Mouse (Mus musculus) left cerebral cortex, postnatal 36 days (tissue): ENCODE results near the gene Myl12a. TPM values are rescaled to one million over a fixed set of nuclear protein-coding genes. Genes with fewer than 3 reads are reported as not detected.
"Not testable (repeated sequence)": the region's sequence is repeated elsewhere in the genome, so short reads cannot be mapped to it uniquely, and the experiment has no call there.

Experiments
- DNase-seq, 2 experiments: peaks; one replicate each; pipeline ENCODE4 v3.0.0; 2021 to 2022; ENCODE audit warnings: low spot score in 2 of 2, mixed read lengths in 1 of 2
- intact Hi-C: fragments of 180-260 bp; cut with DNase I; formaldehyde crosslinking; loops from one replicate; pipeline ENCODE4 v1.15.1; 2025
- total RNA-seq, 2 experiments: library from RNA; stranded (reverse); gene quantifications; 2 replicates each; pipeline ENCODE4 v1.2.3; 2021

Gene Myl12a
- total RNA-seq, 2 experiments from 2014 or later, result 39.9 to 44.1 TPM

- no peak for DNase-seq
- intact Hi-C loops, result loop anchor here (5.0 kb wide), 1 partner anchor 190 kb away; the partner anchor contains the start of gene Lpin2
These were observed 10.7 kb downstream of the Myl12a start for GRCm38 (mm10) chr17:70991706-70992625.

- intact Hi-C loops, result loop anchor here (5.0 kb wide), 1 partner anchor 192 kb away; the partner anchor contains the start of gene Lpin2
- peak; percentile 87 to 88 for DNase-seq
These were observed 12.0 kb downstream of the Myl12a start for GRCm38 (mm10) chr17:70990403-70991303.

- DNase-seq, result no peak
- intact Hi-C loops, result loop anchor here (5.0 kb wide), 1 partner anchor 192 kb away; the partner anchor contains the start of gene Lpin2
These were observed 12.7 kb downstream of the Myl12a start for GRCm38 (mm10) chr17:70989991-70990390.

- DNase-seq, result no peak
- intact Hi-C loops, result no loop called here
These were observed 13.2 kb downstream of the Myl12a start for GRCm38 (mm10) chr17:70989430-70989829.

GRCm38 (mm10) chr17:70988337-70988767 lies 14.3 kb downstream of the Myl12a start:
- intact Hi-C loops, result no loop called here
- DNase-seq, result no peak

GRCm38 (mm10) chr17:70986831-70987660 lies 15.6 kb downstream of the Myl12a start:
- no peak for DNase-seq
- intact Hi-C loops, result no loop called here

GRCm38 (mm10) chr17:70986355-70986740 lies 16.3 kb downstream of the Myl12a start:
- DNase-seq, result no peak
- intact Hi-C loops, result no loop called here

- no peak for DNase-seq
- intact Hi-C loops, result no loop called here
These were observed 16.9 kb downstream of the Myl12a start for GRCm38 (mm10) chr17:70985501-70986354.

GRCm38 (mm10) chr17:70979345-70980223 lies 23.1 kb downstream of the Myl12a start:
- intact Hi-C loops, result no loop called here
- no peak for DNase-seq

GRCm38 (mm10) chr17:70977799-70978198 lies 24.9 kb downstream of the Myl12a start:
- intact Hi-C loops, result no loop called here
- DNase-seq, result no peak

GRCm38 (mm10) chr17:70974065-70974464 lies 28.6 kb downstream of the Myl12a start:
- intact Hi-C loops, DNase-seq: not testable (repeated sequence)

GRCm38 (mm10) chr17:70973398-70973797 lies 29.3 kb downstream of the Myl12a start:
- DNase-seq, result no peak
- intact Hi-C loops, result no loop called here

- intact Hi-C loops, result no loop called here
These were observed 31.5 kb downstream of the Myl12a start for GRCm38 (mm10) chr17:70971206-70971605.

GRCm38 (mm10) chr17:70968606-70969191 lies 34.0 kb downstream of the Myl12a start:
- intact Hi-C loops, result loop anchor here (5.0 to 10.0 kb wide), 3 partner anchors 121 to 264 kb away; no protein-coding TSS in a partner anchor

More at GRCm38 (mm10) chr17:70971206-70971605, 31.5 kb downstream of the Myl12a start:
- no peak for DNase-seq

GRCm38 (mm10) chr17:70967646-70968045 lies 35.0 kb downstream of the Myl12a start:
- intact Hi-C loops, result loop anchor here (5.0 to 10.0 kb wide), 3 partner anchors 120 to 263 kb away; no protein-coding TSS in a partner anchor

More at GRCm38 (mm10) chr17:70968606-70969191, 34.0 kb downstream of the Myl12a start:
- DNase-seq, result no peak

GRCm38 (mm10) chr17:70967191-70967590 lies 35.5 kb downstream of the Myl12a start:
- intact Hi-C loops, result loop anchor here (5.0 to 10.0 kb wide), 3 partner anchors 120 to 262 kb away; no protein-coding TSS in a partner anchor
- no peak for DNase-seq

More at GRCm38 (mm10) chr17:70967646-70968045, 35.0 kb downstream of the Myl12a start:
- DNase-seq, result no peak
